Mouse (Mus musculus) urinary bladder, postnatal 0 days (tissue): ENCODE results near the gene Gm49340. TPM values are rescaled to one million over a fixed set of nuclear protein-coding genes. Genes with fewer than 3 reads are reported as not detected.

Experiments
- polyA plus RNA-seq: library from polyadenylated mRNA; unstranded; fragments of >200 nt; fragmentation: Nextera tagmentation; extraction: Ambion mirVana; gene quantifications from 2 replicates; pipeline ENCODE4 v1.2.1, GENCODE M21; 2015

Gm49340 gene
- not detected in 2 replicates for polyA plus RNA-seq

GRCm38 (mm10) chr11:73329442-73329841 lies at the start of gene Gm49340, which contains the start of the genes Aspa and Spata22:
Gene Gm49340, plus strand, starts transcription at chr11:73329741.
Gene Aspa, minus strand, starts transcription at chr11:73329596.
Gene Spata22, plus strand, starts transcription at chr11:73329741.

DNA sequence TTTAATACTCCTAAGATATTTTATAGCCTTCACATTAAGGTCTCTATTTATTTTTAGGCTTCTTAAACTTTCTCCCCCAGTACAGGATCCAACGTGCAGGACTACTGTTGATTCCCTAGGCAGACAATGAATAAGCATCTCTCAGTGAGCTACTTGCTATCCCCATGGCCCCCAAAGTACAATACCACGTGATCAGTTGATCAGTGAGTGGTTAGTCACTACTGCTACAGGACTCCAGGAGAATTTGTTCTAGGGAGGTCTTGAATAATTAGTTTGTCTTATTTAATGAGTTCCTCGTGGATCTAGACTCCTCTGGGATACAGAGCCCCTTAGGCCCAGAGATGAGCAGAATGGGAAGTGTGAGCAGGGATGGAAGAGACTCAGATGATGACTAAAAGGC lies 20.9 kb downstream of the Gm49340 start, which contains the start of gene Olfr20:
Olfr20 (plus strand) TSS at position 301 of the 400 bp plus-strand sequence.

DNA sequence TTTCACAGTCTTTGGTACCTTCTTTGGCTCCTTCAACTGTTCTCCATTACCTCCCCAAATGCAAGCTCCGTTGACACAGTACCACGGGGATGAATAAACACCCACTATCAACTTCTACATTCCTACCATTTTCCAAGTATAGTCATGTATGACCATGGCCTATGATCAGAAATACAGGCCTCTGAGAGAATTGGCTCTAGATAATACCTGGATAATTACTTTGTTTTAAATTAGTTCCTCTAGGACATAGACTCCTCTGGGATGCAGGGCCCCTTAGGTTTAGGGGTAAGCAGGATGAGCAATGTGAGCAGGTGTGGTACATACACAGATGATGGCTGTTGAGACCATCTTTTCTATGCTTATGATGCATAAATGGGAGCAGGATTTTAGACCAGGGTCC lies 41.4 kb downstream of the Gm49340 start, which contains the start of gene Olfr376:
Olfr376 (plus strand) TSS at position 301 of the 400 bp plus-strand sequence.

DNA sequence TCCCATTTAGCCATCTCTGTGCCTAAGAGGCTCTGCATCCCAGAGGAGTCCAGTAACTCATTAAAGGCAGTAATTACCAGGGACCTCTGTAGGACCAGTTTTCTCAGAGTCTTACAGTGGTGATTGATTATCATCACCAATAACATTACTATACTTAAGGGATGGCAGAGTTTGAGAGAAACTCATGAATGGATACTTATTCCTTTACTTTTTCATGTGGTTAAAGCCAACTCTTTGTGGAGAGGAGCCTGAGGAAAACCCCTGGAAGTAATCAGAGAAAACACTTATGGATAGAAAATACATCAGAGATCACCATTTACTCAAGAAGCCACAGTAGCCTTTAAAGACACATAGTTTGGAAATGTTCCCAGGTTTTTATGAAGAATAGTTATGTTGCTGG lies 70.0 kb downstream of the Gm49340 start, which contains the start of gene Olfr1:
Olfr1 (minus strand) TSS at position 101 of the 400 bp plus-strand sequence.

Other genes starting within 250 kb of the Gm49340 start
- 0.05 and 0.11 TPM in 2 replicates for gene Itgae, start 239.2 kb upstream of the Gm49340 start, polyA plus RNA-seq
- gene Haspin, start 191.4 kb upstream of the Gm49340 start, polyA plus RNA-seq = 2.3 and 3.7 TPM in 2 replicates
- gene P2rx5, start 169.3 kb upstream of the Gm49340 start, polyA plus RNA-seq = 0.54 and 0.60 TPM in 2 replicates
- 102 and 107 TPM in 2 replicates for gene Emc6, start 152.7 kb upstream of the Gm49340 start, polyA plus RNA-seq
- gene Tax1bp3, start 152.7 kb upstream of the Gm49340 start, polyA plus RNA-seq = 182 and 189 TPM in 2 replicates
- 20.1 and 20.7 TPM in 2 replicates for gene Ctns, start 130.7 kb upstream of the Gm49340 start, polyA plus RNA-seq
- gene Shpk, start 130.3 kb upstream of the Gm49340 start, polyA plus RNA-seq = 3.7 and 4.0 TPM in 2 replicates
- not detected in 2 replicates for gene Trpv1, start 95.4 kb upstream of the Gm49340 start, polyA plus RNA-seq
- gene Trpv3, start 62.4 kb upstream of the Gm49340 start, polyA plus RNA-seq = 0.05 TPM in 2 replicates
- 3.1 TPM in 2 replicates for gene Aspa, start 145 bp upstream of the Gm49340 start, polyA plus RNA-seq
- 0.10 TPM in 1 of 2 replicates, not detected in the other for gene Spata22, start within 50 bp of the Gm49340 start, polyA plus RNA-seq
- not detected in 2 replicates for gene Olfr20, start 21.0 kb downstream of the Gm49340 start, polyA plus RNA-seq
- not detected in 2 replicates for gene Olfr376, start 41.5 kb downstream of the Gm49340 start, polyA plus RNA-seq
- not detected in 2 replicates for gene Olfr1, start 69.9 kb downstream of the Gm49340 start, polyA plus RNA-seq
- gene Olfr378, start 98.7 kb downstream of the Gm49340 start, polyA plus RNA-seq = not detected in 2 replicates
- gene Olfr380, start 127.8 kb downstream of the Gm49340 start, polyA plus RNA-seq = not detected in 2 replicates
- not detected in 2 replicates for gene Olfr381, start 161.9 kb downstream of the Gm49340 start, polyA plus RNA-seq
- gene Olfr382, start 187.5 kb downstream of the Gm49340 start, polyA plus RNA-seq = not detected in 2 replicates